Mouse (Mus musculus): ENCODE results near the gene Cant1. TPM values are rescaled to one million over a fixed set of nuclear protein-coding genes. Genes with fewer than 3 reads are reported as not detected.
"Not testable (repeated sequence)": the region's sequence is repeated elsewhere in the genome, so short reads cannot be mapped to it uniquely, and the experiment has no call there.

Gene Cant1
- total and polyA plus RNA-seq, 3 experiments, result 28.8 to 59.5 (median 35.6) TPM

DNA sequence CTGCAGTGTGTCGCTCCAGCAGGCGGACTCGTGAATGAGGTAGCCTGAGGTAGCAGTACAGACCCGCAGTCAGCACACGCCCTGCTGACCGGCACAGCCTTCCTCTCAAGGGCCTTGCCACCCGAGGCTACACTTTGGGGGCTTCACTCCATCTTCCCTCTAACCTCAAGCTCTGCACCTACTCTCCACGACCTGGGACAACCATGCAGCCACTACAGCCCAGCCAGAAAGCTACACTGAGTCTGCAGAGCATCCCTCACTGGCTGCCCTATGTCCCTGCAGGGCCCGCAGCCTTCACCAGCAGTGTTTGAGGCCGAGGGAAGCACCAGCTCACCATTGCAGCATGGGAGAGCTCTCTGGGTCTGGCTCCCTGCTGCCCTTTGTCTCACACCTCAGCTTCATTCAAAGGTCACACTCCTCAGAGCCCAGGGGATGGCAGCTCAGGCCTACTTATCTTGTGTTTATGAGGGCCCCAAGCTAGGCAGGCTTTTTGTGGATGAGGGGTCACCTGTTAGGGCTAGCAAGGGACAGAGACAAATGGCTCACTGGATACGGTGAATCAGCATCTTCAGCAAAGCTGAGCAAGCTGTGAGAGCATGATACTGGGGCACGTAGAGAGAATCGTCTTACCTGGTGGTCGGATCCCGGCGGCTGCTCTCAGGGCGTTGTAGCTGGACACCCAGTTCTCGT lies 10.7 kb downstream of the Cant1 start:
- peak; percentile 1 for DNase-seq

DNA sequence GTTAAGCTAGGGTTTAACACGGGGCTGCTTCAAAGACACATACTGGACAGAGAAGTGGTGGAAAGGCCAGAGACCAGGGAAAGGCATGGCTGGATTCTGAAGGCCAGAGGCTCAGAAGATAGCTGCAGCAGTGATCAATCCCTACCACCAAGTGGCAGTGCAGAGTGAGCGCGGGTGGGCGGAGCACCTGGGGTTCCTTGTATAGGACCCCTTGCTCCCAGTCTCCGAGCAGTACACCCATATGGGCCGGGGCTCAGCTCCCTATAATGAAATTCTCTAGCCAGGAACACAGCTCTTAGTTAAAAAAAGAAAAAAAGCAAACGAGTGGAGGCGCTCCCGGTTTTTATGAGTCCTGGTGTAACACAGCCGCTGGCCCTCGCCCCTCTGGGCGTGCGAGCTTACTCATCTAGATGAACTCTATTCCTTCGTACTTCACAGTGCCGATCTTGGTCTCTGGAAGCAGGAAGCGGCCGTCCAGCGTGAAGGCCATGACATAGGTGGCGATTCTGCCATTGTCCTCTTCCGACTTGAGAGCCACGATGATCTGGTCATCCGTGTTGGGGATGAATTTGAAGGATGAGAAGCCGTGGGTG lies 11.5 kb downstream of the Cant1 start:
- DNase-seq, result no peak

- no peak for DNase-seq
Observed at GRCm38 (mm10) chr11:118406521-118406920, 12.4 kb downstream of the Cant1 start.

GRCm38 (mm10) chr11:118405311-118405710 lies 13.6 kb downstream of the Cant1 start:
- no peak for DNase-seq

- DNase-seq, result no peak
Observed at GRCm38 (mm10) chr11:118403951-118404899, 14.7 kb downstream of the Cant1 start.

- DNase-seq, result no peak
Observed at GRCm38 (mm10) chr11:118403183-118403582, 15.7 kb downstream of the Cant1 start.

GRCm38 (mm10) chr11:118401760-118402280 lies 17.1 kb downstream of the Cant1 start, which contains the start of gene Lgals3bp:
Gene Lgals3bp (minus strand): TSS chr11:118402092.
- DNase-seq, result peak; percentile 78

- no peak for DNase-seq
Observed at GRCm38 (mm10) chr11:118401195-118401594, 17.7 kb downstream of the Cant1 start.

GRCm38 (mm10) chr11:118400566-118400936 lies 18.3 kb downstream of the Cant1 start:
- no peak for DNase-seq

- DNase-seq, result no peak
Observed at GRCm38 (mm10) chr11:118399891-118400565, 18.9 kb downstream of the Cant1 start.

- DNase-seq, result no peak
Observed at GRCm38 (mm10) chr11:118397806-118398530, 20.9 kb downstream of the Cant1 start.

DNA sequence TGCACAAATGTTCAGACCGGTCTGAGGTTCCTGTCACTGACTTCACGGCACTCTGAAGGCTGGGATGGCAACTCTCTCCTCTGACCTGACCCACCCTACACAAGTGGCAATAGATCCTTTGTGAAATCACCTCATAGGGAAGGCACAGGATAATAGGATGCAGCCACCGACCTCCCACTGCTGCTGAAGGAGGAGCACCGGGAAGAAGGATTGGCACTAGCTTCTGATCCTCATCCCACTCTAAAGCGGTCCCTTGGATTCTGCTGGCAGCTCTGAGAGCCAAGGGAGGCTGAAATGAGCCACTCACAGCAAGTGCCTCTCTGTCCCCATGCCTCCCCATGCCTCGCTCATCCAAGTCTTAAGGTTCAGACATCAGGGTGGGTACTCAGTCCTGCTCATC lies 24.3 kb downstream of the Cant1 start:
- DNase-seq, result no peak

DNA sequence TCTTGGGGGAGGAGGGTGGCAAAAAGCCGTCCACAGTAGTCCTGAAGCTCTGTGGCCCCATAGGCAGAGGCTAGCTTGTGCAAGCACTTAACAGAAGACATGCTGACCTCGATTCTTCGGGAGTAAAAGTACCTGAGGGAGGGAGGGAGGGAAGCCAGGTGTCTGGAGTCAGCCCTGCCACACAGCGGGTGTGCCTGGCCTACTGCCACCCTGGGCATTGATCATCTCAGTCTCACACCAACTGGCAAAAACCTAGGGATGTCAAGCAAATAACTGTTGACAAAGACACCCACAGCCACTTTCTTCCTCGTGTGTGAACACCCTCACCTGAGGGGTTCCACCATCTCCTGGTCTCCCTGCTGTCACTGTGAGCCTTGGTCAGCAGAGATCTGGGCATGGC lies 24.9 kb downstream of the Cant1 start:
- no peak for DNase-seq

GRCm38 (mm10) chr11:118387816-118388215 lies 31.1 kb downstream of the Cant1 start:
- DNase-seq, result not testable (repeated sequence)

DNA sequence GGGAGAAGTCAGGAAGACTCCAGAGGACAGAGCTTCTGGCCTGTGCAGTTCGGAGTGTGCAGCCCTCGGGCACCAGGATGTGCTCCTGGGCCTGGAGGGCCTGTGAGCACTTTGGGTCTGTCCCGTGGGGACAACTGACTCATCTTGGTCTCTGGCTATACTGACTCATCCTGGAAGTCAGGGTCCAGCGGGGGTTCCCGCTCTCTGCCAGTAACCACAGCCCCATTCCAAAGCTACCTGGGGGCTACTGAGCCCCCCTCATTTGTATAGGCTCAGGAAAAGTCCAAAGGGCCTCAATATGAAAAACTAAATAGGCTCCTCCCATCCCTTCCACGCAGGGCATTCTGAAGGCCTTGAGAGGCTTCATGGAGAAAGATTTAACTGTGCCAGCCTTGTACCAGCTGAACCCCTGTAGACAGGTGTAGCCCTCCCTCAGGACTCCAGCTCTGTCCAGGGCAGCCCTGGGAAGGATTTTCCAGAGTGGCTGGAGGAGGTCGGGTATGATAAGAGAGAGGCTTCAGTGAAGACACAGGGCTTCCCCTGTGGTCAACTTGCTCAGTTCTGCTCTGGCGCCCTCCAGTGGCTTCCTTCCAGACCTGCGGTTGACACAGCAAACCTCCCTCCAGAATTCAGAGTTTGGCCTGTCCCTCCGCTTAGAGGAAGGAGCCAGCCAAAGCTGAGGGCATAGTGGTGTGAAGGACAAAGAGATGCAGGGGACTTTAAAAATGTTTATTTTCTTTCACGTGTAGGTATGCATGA lies 39.5 kb downstream of the Cant1 start:
- peak; percentile 87 for DNase-seq

GRCm38 (mm10) chr11:118378656-118379055 lies 40.2 kb downstream of the Cant1 start:
- DNase-seq, result no peak

DNA sequence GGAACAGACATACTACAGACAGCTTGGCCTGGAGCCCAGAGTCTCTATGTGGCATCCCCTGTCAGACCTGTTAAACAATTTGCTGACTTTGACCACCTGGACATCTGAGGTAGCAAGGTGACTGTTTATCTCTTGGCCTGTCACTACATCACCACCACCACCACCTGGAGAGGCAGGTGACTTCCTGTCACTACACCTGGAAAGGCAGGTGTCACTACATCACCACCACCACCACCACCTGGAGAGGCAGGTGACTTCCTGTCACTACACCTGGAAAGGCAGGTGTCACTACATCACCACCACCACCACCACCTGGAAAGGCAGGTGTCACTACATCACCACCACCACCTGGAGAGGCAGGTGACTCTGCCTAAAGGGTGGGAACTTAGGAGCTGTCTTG lies 42.6 kb downstream of the Cant1 start:
- DNase-seq, result not testable (repeated sequence)

DNA sequence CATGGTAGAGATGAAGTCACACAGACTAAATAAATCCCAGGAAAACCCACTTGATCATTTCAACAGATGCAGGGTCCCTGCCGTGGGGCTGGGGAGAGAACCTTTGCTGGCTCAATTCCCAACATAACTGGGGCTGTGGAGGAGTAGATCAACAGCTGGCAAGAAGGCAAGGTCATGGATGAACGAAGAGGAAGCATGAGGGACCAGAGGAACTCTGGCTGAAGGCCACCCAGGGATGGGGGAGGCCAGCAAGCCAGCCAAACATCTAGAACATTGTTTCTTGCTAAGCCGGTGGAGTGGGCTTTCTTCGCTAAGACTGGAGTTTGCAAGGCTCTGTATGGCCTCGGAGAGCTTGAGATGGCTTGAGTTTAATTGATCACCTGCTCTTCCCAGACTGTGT lies 43.0 kb downstream of the Cant1 start:
- DNase-seq, result peak; percentile 44

GRCm38 (mm10) chr11:118375461-118375860 lies 43.4 kb downstream of the Cant1 start:
- DNase-seq, result no peak

DNA sequence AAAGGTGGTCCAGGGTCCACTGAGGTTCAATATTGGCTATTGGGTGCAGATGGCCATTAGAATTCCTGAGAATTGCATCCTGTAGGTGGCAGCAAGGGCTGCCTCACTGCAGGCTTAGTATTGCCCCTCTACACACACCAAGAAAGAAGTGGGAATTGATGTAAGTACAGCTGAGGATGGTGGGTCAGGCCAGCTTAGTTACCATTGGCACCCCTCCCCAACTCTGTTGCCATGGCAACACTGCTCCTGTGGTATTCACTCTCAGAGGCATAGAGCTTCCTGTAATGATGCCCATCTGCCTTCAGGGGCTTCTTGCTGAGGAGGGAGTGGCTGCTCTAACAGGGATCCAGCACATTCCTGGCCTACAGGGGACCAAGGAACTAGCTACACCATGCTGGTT lies 43.9 kb downstream of the Cant1 start:
- DNase-seq, result no peak

Measured in adrenal gland, adult 2 months (tissue).